Mouse (Mus musculus): ENCODE measurements around the gene Tmem199. TPM values are rescaled to one million over a fixed set of nuclear protein-coding genes. Genes with fewer than 3 reads are reported as not detected.

The Tmem199 gene
- total RNA-seq, 2 experiments from 2014 or later = 18.3 to 19.6 TPM

DNA sequence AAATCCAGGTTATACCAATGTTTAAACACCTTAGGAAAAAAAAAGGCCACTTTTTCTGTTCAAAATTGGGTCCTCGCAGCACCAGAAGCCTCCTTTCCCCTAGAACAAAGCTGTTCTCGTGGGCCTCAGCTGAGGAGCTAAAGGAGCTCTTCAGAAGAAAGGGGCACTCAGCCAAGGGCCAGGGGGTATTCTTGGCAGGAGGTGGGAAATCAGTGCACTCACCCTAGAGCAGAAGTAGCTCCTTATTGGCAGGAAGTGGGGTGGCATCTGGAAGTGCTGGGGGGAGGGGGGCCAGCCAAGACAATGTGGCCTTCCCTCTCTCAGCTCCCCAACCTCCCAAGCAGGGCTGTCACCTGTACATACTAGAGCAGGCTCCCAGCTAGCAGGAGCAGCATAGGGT, 12.9 kb upstream of the Tmem199 start:
- no peak for DNase-seq

DNA sequence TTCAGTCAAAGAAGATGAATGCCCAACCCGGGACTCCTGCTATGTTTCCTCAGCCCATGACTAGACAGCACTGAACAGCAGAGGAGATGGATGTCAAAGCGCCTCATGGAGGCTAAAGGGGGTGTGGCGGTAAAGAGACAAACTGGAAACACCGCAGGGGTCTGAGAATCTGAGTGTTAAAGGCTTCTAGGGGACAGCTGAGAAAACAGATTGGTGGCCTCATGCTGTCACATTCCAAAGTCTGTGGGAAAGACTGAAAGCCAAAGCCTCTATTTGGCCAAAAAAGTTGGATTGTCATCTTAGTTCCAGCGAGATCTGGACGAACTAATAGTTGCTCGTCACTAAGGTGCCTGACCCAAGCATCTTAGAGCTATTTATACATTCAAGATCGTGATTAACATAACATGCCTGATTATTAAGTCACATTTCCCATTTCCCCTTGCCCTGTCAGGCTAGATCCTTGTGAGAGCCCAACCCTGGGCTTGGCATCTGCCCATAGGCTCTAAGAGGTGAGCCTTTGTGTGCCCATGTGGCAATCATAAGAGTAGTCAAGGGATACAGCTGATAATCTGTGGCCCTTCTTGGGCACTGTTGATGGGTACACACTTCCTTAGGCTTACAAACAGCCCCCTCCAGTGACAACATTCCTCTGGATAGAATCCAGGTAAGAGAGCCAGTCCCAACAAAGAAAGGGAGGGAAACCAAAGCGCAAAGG, 11.4 kb upstream of the Tmem199 start:
- no peak for DNase-seq

DNA sequence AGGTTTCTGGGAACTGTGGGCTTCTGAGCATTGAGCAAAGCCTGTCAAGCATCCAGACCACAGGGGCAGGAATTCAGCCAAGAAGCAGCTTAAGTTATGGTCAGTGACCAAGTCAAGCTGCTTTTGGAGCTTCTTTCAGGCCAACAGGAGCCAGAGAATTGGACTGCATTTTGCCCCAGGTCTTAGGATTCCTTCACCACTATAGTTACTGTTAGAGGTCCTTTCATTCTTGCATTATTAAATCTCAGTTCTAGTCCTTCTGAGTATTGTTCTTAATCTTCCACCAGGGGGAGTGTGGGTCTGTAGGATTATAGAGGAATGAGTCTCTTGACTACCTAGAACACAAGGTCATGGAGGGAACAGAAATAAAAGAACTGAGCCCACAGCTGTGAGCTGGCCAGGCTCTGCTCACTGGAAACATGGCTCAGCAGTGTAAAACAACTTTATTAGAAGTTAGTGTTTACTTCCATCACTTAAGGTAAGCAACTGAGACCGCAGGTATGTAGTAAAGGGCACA, 10.6 kb upstream of the Tmem199 start:
- no peak for DNase-seq

DNA sequence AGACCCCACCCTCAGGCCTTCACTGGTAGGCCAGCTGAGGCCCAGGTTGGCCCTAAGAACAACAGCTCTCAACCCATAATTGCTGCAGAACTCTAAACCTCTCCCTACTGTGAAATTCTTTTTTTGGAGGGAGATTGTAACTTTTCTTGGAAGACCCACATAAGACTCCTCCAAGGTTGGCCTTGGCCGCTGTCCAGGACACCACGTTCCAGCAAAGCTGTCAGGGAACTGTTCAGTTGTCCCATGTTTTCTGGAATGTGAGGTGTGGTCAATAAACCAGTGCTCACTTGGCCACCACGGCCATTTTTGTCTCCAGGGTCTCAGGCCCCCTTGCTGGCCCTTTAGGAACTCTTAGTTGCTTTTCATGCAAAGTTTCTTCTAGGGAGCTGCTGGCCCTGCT, 9.9 kb upstream of the Tmem199 start:
- DNase-seq = no peak

DNA sequence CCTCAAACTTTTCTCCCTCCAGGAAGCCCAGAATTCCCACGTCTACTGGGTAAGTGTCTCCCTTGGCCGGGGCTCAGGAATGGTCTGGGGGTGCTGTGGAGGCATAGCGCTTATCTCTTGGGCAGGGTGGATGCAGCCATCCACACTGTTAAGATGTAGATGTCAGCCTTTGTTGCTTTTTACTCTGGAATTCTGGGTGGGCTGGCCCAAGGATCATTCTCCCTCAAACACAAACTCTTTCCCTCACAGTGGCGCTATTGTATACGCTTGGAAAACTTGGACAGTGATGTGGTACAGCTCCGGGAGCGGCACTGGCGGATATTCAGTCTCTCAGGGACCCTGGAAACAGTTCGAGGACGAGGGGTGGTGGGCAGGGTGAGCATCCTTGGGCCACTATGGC, 7.0 kb upstream of the Tmem199 start:
- no peak for DNase-seq

DNA sequence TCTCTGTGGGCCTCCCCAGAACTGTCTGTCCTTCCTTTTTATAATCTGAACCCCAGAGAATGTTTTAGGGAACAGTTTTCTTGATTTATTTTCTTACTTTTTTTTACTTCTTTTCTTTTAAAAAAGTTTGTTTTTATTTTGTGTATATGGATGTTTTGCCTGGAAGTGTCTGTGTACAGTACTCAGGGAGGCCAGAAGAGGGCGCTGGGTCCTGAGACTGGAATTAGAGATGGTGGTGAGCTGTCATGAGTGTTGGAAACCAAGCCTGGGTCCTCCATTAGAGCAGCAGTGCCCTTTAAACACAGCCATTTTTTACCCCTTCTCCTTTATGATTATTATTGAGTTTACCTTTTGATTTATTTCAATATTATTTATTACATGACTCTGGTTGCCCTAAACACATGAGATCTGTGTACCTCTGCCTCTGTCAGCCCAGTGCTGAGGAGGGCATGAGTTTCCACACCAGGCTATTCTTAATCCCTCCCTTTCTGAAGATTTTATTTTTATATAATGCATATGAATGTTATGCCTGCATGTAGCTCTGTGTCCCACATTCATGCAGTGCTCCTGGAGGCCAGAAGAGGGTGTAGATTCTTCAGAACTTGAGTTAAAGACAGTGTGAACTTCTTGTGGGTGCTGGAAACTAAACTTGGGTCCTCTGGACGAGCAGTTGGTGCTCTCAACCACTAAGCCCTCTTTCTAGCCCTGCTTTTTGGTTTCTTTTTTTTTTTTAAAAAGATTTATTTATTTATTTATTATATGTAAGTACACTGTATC, 3.8 kb upstream of the Tmem199 start:
- DNase-seq = no peak

DNA sequence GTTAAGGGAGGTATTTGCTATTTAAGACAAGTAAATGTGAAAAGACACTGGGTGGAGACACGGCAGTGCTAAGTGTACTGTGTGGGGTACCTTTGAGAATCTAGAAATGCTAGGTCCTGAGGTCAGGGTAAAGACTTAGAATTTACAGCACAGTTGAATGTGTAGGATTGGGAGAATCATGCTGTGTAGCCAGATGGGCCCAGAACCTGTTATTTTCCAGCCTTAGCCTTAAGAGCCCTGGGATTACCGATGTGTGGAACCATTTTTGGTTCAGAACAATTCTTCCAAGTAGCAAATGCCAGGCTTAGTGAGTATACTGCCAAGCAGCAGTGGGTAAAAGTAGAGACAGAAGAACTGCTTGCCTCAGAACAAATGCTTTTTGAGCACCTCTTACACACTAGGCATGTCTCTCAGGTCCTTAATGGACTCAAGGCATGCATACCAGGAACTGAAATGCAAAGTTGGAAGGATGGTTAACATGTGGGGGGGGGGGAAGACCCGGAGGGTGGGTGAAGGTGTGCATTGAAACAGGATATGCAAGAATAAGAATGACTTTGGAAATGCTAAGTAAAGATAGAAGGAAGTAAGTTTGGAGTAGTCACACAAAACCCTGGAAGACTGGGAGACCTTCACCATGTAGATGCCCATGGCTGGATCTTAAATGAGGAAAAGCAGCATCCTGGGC, 1.3 kb upstream of the Tmem199 start:
- DNase-seq = no peak

DNA sequence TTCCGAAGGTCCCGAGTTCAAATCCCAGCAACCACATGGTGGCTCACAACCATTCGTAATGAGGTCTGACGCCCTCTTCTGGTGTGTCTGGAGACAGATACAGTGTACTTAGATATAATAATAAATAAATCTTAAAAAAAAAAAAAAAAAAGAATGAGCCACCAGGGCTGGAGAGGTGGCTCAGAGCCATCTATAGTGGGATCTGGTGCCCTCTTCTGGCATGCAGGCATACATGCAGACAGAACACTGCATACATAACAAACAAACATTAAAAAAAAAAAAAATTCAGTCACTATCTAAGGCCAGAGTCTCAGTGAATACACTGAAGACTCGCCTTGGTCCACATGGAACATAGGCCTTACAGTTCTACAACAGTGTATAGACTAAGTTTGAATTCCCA, 2.8 kb downstream of the Tmem199 start:
- no peak for DNase-seq

DNA sequence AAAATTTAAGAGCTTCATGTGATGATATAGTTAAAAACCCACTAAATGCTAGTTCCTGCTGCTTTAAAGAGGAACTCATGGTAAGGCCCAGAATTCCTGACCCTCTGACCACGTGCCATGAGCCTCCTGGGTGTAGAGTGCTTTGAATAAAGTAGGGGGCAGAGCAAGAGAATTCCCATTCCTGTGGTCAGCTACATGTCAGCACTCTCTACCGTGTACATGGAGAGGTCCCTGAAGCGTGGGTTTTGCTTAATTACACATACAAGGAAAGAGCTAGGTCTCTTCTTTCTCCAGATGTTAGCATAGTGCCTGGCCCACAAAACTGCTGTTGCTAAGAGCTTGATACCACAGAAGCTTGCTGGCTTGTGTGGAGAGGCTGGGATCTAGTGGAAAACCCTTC, 6.5 kb downstream of the Tmem199 start:
- no peak for DNase-seq

DNA sequence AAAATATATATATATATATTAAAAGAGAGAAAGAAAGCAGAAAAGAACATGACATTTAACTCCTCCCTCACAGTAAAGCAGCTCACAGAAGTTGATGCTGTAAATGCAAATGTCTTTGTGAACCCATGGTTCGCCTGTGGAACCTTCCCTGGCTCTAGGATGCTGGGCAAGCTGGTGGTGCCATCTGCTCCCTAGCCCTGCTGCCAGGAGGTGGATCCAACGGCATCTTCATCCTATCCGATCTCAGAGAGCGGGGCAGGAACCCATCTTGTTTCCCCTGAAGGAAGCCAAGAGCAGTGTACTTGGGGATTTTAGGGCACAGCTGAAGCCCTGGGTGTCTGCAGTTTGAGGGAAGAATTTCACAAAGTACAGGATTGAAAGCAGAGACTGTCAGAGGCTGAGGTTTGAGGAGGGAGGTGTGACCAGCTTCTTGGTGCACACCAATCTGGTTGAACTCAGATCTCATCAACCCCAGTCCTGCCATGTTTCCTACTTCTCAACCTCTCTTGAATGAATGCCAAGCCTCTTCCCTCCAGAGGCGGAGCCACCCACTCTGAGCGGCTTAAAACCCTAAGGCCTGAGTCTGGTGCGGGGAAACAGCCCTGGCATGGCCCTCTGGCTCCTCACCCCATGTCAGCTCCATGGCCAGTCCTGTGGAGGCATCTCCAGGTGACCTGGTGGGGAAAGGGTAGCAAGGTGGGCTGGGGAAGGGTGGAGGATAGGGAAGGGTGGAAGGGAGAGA, 8.9 kb downstream of the Tmem199 start, which contains the start of gene Sebox:
Sebox (plus strand) TSS at position 539 of the 742 bp plus-strand sequence.
- no peak for DNase-seq

DNA sequence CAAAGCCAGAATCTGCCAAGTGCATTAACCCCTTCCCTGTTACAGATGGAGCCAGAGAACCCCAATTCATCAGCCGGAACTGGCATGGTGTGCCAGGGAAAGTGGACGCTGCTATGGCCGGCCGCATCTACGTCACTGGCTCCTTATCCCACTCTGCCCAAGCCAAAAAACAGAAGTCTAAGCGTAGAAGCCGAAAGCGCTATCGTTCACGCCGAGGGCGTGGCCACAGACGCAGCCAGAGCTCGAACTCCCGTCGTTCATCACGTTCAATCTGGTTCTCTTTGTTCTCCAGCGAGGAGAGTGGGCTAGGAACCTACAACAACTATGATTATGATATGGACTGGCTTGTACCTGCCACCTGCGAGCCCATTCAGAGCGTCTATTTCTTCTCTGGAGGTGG, 10.4 kb downstream of the Tmem199 start:
- no peak for DNase-seq

DNA sequence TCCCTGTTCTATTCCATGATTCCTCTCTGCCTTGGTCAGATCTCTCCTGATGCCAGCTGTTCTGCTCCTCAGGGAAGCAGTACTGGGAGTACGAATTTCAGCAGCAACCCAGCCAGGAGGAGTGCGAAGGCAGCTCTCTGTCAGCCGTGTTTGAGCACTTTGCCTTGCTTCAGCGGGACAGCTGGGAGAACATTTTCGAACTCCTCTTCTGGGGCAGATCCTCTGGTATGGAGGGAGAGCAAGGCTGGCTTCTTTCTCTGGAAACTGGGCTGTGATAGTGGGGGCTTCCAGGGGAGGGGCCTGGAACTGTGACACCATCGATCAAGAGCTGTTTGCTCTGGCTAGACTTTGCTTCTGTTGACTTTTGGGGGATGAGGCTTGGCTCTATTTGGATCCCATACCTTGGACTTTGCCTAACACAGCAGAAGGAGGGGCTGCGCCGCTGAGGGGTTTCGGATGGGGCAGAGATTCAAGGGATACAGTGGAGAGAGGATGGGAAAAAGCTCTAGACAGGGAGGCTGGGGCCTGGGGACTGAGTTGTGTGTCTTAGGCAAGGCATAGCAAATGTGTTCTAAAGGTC, 11.3 kb downstream of the Tmem199 start:
- DNase-seq = no peak

DNA sequence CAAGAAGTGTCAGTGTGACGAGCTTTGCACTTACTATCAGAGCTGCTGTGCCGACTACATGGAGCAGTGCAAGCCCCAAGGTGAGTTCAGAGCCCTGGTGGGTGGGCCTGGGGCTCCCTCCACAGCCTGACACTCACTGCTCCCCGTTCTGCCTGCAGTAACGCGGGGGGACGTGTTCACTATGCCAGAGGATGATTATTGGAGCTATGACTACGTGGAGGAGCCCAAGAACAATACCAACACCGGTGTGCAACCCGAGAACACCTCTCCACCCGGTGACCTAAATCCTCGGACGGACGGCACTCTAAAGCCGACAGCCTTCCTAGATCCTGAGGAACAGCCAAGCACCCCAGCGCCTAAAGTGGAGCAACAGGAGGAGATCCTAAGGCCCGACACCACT, 12.4 kb downstream of the Tmem199 start:
- DNase-seq = no peak

DNA sequence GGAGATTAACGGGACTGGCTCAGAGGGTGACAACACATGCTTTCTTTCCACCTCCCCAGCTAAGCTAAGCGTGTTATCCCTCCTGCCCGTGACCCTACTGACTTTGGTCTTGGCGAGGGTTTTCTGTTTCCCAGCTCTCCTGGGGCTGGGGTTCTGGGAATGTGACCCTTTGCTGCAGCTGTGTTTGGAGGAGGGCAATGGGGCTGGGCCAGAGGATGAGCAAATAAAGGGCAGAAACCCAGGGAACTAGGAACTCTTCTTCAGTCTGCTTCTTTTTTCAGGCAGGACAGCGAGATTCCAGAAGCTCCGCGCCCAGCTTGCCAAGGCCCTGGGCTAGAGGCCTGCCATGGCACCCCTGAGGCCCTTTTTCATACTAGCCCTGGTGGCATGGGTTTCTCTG, 13.0 kb downstream of the Tmem199 start, which contains the start of gene Vtn:
Vtn (plus strand) TSS at position 88 of the 400 bp plus-strand sequence.
- no peak for DNase-seq

DNA sequence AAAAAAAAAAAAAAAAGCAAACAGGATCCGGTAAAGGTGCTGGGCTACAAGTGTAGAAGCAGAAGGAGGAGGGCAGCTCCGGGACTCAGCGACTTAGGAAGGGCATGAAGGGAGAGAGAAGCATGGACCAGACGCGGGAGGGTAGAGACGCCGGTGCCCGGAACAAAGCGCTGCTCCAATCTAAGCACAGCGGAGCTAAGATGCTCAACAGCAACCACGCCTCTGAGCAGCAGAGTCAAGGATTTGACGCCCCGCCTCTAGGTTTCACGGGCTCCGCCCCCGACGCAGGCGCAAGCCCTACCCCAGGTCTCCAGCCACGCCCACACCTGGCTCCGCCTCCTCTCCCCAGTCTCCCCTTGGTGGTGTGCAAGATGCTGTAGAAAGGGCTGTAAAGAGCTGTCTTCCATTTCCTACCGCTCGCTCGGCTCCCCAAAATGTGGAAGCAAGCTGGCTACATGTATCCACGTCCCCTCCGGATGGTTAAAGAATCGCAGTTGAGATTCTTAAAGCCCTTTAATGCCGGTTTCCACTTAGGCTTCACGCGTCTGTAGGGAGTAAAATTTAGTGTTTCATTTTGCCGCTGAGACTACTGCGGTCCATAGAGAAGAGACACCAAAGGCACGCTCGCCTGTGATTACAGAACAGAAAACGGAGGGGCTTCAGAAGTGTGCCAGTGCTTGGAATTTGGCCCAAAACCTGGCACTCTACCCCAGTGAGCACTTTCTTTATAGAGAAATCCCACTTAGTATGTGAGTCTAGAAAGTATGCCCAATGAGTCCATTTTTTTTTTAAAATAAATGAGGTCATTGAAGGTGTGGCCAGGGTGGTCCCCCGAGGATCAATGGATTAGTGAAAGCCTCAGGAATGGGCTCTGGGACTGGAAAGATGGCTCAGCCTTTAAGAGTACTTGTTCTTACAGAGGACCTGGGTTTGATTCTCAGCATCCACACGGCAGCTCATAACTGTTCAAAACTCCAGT, 14.1 kb downstream of the Tmem199 start, which contains the start of gene Sarm1:
Sarm1 (minus strand) TSS at position 211 of the 979 bp plus-strand sequence.
- DNase-seq = peak; percentile 85

DNA sequence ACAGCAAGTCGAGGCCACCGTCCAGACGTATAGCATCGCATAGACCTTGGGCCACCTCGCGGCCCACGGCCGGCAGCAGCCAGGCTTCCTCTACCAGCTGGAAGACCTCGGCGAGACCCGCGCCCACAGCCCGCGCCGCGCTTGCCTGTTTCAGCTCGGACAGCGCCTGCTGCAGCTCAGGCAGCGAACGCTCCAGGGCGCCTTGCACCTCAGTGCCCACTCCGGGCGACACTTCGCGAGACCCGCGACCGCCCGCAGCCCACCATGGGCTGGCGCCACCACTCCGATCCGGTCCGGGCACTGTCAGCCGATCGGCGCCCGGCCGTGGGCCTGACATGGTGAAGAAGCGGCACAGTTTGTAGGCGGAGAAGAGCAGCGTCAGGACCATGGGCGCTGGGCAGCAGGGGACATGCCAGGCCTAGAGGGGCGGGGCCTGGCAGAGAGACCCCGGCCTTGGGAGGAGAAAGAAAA, 14.9 kb downstream of the Tmem199 start:
- DNase-seq = peak; percentile 22

DNA sequence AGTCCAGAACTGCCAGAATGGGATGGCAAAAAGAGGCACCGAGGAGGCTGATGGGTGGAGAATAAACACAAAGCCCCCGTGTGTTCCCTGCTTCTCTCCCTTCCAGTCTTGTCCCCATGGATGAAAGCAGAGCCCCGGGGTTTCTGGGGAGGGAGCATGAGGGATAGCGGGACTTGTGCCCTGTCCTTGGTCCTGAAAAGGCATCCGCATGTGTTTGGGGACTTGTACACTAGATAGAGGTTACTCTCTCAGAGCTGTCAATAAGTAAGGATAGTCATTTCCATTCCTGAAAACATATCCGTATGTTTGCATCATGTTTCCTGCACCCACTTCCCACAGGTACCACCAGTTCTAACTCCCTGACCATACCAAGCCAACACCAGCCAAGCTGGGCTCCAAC, 16.1 kb downstream of the Tmem199 start:
- peak; percentile 75 for DNase-seq

DNA sequence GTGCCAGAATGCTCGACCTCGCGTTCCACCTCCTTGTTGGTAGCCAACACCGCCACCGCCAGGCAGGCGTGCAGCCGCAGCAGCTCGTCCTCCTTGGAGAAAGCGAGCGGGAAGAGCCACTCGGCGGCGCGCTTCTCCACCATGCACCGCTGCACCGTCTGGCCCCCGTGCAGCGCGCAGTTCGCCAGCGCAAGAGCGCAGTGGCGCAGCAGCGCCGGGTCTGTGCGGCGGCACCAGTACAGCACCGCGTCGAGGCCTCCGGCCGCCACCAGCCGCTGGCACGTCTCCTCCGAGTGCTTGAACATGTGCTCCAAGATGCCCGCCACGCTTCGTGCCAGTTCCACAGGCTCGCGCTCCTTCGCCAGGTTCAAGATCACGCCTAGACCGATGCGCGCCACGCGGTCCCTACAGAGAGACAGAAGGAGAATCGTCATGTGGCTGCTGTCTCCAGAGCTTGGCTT, 21.2 kb downstream of the Tmem199 start:
- DNase-seq = peak; percentile 29

DNA sequence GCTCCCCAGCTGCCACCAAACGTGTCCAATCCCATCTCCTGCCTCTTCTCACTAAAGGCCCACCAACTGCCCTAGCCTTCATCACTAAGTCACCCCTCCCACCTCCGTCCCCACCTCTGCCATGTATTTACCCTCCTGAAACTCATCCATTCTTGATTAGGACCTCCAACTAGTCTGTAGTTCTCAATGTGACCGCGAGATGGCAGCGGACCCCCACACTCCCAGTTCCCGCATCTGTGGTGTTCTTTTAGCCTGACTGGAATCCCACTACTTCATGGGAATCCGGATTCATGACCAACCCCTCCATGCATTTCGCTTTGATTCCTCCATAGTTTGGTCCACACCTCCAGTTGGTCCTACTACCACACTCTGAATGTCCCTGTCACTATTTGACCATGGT, 23.8 kb downstream of the Tmem199 start:
- peak; percentile 78 for DNase-seq

DNA sequence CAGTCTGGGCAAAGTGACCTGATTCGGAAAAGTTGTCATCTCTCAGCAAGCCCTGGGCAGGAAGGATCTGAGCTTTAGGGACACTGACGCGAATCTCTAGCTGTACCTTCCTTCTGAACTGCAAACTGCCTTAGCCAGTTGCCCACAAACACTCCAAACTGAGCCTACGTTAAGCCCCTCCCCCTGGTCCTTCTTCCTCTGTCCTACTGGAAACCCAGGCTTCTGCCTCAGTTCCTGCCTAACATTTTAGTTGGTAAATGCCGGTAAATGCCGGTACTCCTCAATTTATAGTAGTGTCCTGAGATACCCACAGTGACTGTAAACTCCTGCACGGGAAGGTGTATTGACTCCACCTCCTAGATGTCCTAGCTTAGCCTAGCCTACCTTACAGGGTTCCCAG, 28.3 kb downstream of the Tmem199 start:
- DNase-seq = no peak
